Mouse (Mus musculus) embryonic facial prominence, embryonic 10.5 days (tissue): Measurements from ENCODE around the gene Ttyh2. TPM values are rescaled to one million over a fixed set of nuclear protein-coding genes. Genes with fewer than 3 reads are reported as not detected.
"Not testable (repeated sequence)": the region's sequence is repeated elsewhere in the genome, so short reads cannot be mapped to it uniquely, and the experiment has no call there.

ENCODE experiments used
- DNase-seq: peaks from one replicate; pipeline ENCODE4 v3.0.0-alpha.2; 2017; ENCODE audit warnings: low spot score
- H3K27ac ChIP-seq: fragments of 300-500 bp; sonication (generic); replicated peaks from 2 replicates; pipeline ENCODE4 v1.5.1; 2016; ENCODE audit warnings: mild to moderate bottlenecking
- H3K27me3 ChIP-seq: fragments of 300-500 bp; sonication (generic); replicated peaks from 2 replicates; pipeline ENCODE4 v1.6.1; 2016; ENCODE audit warnings: low read depth, mild to moderate bottlenecking; ENCODE audit not compliant: poor library complexity, severe bottlenecking
- H3K36me3 ChIP-seq: fragments of 300-500 bp; sonication (generic); replicated peaks from 2 replicates; pipeline ENCODE4 v1.6.1; 2016; ENCODE audit warnings: mild to moderate bottlenecking, moderate library complexity
- H3K4me1 ChIP-seq: fragments of 300-500 bp; sonication (generic); 2 replicates; pipeline ENCODE4 v1.6.1; 2016
- H3K4me3 ChIP-seq: fragments of 300-500 bp; sonication (generic); 2 replicates; pipeline ENCODE4 v1.5.1; 2016; ENCODE audit warnings: mild to moderate bottlenecking, moderate library complexity
- H3K9me3 ChIP-seq: fragments of 300-500 bp; sonication (generic); 2 replicates; pipeline ENCODE4 v1.6.1; 2016; ENCODE audit warnings: mild to moderate bottlenecking
- WGBS: fragments of 180-500 bp; shearing (Covaris S2); methylation state at CpG from one replicate; pipeline ENCODE4 v1.1.7; 2016; 5-methylcytosine and 5-hydroxymethylcytosine counted together
- polyA plus RNA-seq: library from polyadenylated mRNA; unstranded; fragments of >200 nt; fragmentation: Nextera tagmentation; extraction: Ambion mirVana; gene quantifications from 2 replicates; pipeline ENCODE4 v1.2.1, GENCODE M21; 2016

Ttyh2 gene
- polyA plus RNA-seq, 1 experiment from 2014 or later: 16.1 TPM

DNA sequence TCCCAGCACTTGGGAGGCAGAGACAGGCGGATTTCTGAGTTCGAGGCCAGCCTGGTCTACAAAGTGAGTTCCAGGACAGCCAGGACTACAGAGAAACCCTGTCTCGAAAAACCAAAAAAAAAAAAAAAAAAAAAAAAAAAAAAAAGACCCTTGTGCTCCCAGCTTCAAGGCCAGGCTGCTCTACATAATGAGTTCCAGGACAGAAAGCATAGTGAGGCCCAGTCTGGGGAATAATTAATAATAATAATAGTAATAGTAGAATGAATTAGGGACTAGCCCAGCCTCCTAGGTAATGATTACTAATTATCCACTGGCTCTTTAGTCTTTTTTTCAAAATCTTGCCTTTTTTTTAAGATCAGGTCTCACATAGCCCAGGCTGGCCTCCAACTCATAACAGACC lies 435 bp upstream of the Ttyh2 start:
- Histone ChIP-seq H3K4me1 (peaks cover 62% of the 10 kb centered on the region), H3K4me3 (peak overlapping the region; percentile 75), H3K27me3 (peaks cover 17% of the 10 kb centered on the region), H3K36me3 (peaks cover 48% of the 10 kb centered on the region)
- not testable (repeated sequence) for DNase-seq, H3K27ac ChIP-seq, H3K9me3 ChIP-seq
- 88% methylated on average over 2 of the region's 3 CpGs for WGBS

DNA sequence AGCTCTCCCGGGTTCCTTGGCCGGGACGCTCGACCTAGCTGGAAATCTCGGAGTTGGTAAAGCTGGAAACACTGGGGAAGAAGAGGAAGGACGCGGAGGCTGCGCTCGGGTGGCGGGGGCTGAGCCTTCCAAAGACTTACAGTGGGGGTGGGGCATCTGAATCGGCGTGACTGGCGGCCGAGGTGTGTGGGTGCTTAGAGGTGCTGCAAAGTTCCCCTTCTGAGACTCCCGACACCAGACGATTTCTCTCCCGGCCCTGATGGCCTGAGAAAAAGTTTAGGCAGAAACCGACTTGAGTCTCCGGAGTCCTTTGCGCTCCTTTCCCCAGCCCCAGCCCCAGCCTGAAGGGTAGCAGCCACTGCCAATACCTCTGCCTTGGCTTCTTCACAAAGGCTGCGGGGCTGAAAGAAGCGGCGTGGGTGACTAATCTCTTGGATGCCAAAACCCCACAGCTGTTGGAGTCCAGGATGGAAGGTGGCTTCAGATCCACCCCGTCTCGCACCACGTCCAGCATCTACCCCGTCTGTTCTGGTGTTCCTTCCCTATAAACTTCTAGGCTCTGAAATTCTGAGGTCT lies 683 bp downstream of the Ttyh2 start:
- peaks cover 62% of the 10 kb centered on the region for H3K4me1 ChIP-seq
- peak overlapping the region; percentile 75 for H3K4me3 ChIP-seq
- H3K9me3 ChIP-seq: no peaks in the 10 kb centered on the region
- H3K27me3 ChIP-seq: peaks cover 17% of the 10 kb centered on the region
- H3K27ac ChIP-seq: peak overlapping the region; percentile 77
- WGBS: 2% methylated on average over 27 of the region's 27 CpGs
- no peak for DNase-seq
- peaks cover 37% of the 10 kb centered on the region for H3K36me3 ChIP-seq

- H3K4me3 ChIP-seq: peak overlapping the region; percentile 75
- WGBS: 8% methylated on average over 14 of the region's 14 CpGs
- no peak for DNase-seq
- H3K27ac ChIP-seq: peak overlapping the region; percentile 77
- H3K4me1 ChIP-seq: peaks cover 63% of the 10 kb centered on the region
- peaks cover 32% of the 10 kb centered on the region for H3K36me3 ChIP-seq
- no peaks in the 10 kb centered on the region for H3K9me3 ChIP-seq
- peaks cover 17% of the 10 kb centered on the region for H3K27me3 ChIP-seq
Measured at GRCm38 (mm10) chr11:114676431-114676830, 1.2 kb downstream of the Ttyh2 start.

GRCm38 (mm10) chr11:114676896-114677530 lies 1.8 kb downstream of the Ttyh2 start:
- Histone ChIP-seq H3K4me3 (peak overlapping the region; percentile 75), H3K4me1 (peaks cover 63% of the 10 kb centered on the region), H3K36me3 (peaks cover 26% of the 10 kb centered on the region), H3K9me3 (no peaks in the 10 kb centered on the region), H3K27me3 (peaks cover 17% of the 10 kb centered on the region), H3K27ac (peak overlapping the region; percentile 77)
- WGBS: 37% methylated on average over 9 of the region's 9 CpGs
- DNase-seq: no peak

DNA sequence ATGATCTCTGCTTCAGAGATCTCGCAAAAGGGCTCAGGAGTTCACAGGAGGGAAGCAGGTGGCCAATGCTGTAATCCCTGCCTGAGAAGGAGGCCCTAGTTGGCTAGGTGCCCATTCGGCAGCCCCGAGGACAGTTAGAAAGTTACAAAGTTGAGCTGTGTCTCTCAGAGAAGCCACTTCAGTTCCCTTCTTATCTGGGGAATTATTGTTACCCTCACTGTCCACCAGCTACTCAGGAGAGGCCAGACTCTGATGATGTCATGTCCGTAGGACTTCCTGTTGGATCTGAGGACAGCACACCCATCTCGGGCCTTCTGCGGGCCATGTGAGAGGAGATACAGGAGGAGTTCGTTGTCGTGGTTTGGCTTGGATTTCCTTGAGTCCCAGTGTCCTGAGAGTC lies 4.4 kb downstream of the Ttyh2 start:
- peaks cover 61% of the 10 kb centered on the region for H3K4me1 ChIP-seq

GRCm38 (mm10) chr11:114680291-114680690 lies 5.1 kb downstream of the Ttyh2 start:
- DNase-seq: no peak
- Histone ChIP-seq H3K36me3 (peaks cover 3% of the 10 kb centered on the region; the same call in 1 of the 2 replicates), H3K9me3 (no peaks in the 10 kb centered on the region), H3K4me3 (0 out of 2 replicates have a peak overlapping the region, but pooled peaks have one; percentile 14), H3K27ac (no peak overlapping the region), H3K4me1 (peaks cover 63% of the 10 kb centered on the region), H3K27me3 (peaks cover 17% of the 10 kb centered on the region)
- 70% methylated on average over 10 of the region's 10 CpGs for WGBS

More for the DNA sequence above, 4.4 kb downstream of the Ttyh2 start:
- no peak overlapping the region for H3K4me3 ChIP-seq
- WGBS: 81% methylated on average over 8 of the region's 8 CpGs
- H3K27ac ChIP-seq: no peak overlapping the region
- DNase-seq: no peak
- H3K27me3 ChIP-seq: peaks cover 17% of the 10 kb centered on the region
- no peaks in the 10 kb centered on the region for H3K9me3 ChIP-seq
- peaks cover 3% of the 10 kb centered on the region for H3K36me3 ChIP-seq

DNA sequence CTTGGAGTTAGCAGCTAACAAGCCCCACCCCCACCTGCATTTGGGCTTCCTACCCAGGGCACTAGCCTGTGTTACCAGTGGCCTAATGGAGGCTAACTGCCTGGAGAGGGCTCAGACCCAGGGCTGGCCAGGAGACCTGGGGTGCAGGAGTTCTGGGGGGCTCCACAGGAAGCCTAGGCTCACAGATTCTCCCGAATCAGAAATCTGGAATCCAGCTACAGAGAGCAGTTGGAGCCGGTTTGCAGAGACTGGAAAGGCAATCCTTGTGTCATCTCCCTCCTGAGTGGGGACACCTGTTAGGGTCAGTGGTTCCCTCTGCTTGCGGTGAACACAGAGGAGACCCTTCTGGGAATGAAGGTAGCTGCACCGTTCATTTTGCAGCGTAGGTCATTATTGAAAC lies 5.8 kb downstream of the Ttyh2 start:
- WGBS: 46% methylated on average over 5 of the region's 5 CpGs
- no peak overlapping the region for H3K4me3 ChIP-seq
- DNase-seq: no peak
- peaks cover 3% of the 10 kb centered on the region; the same call in 1 of the 2 replicates for H3K36me3 ChIP-seq
- H3K4me1 ChIP-seq: peaks cover 61% of the 10 kb centered on the region
- peaks cover 16% of the 10 kb centered on the region for H3K27me3 ChIP-seq
- no peak overlapping the region for H3K27ac ChIP-seq
- H3K9me3 ChIP-seq: no peaks in the 10 kb centered on the region

- Histone ChIP-seq H3K36me3 (peaks cover 10% of the 10 kb centered on the region), H3K27ac (no peak overlapping the region), H3K27me3 (peaks cover 3% of the 10 kb centered on the region), H3K4me1 (peaks cover 57% of the 10 kb centered on the region), H3K9me3 (no peaks in the 10 kb centered on the region), H3K4me3 (no peak overlapping the region)
- DNase-seq: no peak
- 94% methylated on average over 13 of the region's 13 CpGs for WGBS
Measured at GRCm38 (mm10) chr11:114682321-114682900, 7.2 kb downstream of the Ttyh2 start.

GRCm38 (mm10) chr11:114683029-114683721 lies 7.9 kb downstream of the Ttyh2 start:
- no peaks in the 10 kb centered on the region for H3K9me3 ChIP-seq
- H3K4me1 ChIP-seq: peaks cover 61% of the 10 kb centered on the region
- WGBS: 92% methylated on average over 10 of the region's 10 CpGs
- no peak for DNase-seq
- peaks cover 10% of the 10 kb centered on the region for H3K36me3 ChIP-seq
- no peak overlapping the region for H3K4me3 ChIP-seq
- H3K27me3 ChIP-seq: no peaks in the 10 kb centered on the region
- H3K27ac ChIP-seq: no peak overlapping the region

- Histone ChIP-seq H3K9me3 (no peaks in the 10 kb centered on the region), H3K36me3 (peaks cover 10% of the 10 kb centered on the region), H3K4me1 (peaks cover 61% of the 10 kb centered on the region), H3K27ac (peak overlapping the region; percentile 75), H3K4me3 (0 out of 2 replicates have a peak overlapping the region, but pooled peaks have one; percentile 22), H3K27me3 (no peaks in the 10 kb centered on the region)
- 73% methylated on average over 20 of the region's 20 CpGs for WGBS
- no peak for DNase-seq
Measured at GRCm38 (mm10) chr11:114683722-114684621, 8.7 kb downstream of the Ttyh2 start.

DNA sequence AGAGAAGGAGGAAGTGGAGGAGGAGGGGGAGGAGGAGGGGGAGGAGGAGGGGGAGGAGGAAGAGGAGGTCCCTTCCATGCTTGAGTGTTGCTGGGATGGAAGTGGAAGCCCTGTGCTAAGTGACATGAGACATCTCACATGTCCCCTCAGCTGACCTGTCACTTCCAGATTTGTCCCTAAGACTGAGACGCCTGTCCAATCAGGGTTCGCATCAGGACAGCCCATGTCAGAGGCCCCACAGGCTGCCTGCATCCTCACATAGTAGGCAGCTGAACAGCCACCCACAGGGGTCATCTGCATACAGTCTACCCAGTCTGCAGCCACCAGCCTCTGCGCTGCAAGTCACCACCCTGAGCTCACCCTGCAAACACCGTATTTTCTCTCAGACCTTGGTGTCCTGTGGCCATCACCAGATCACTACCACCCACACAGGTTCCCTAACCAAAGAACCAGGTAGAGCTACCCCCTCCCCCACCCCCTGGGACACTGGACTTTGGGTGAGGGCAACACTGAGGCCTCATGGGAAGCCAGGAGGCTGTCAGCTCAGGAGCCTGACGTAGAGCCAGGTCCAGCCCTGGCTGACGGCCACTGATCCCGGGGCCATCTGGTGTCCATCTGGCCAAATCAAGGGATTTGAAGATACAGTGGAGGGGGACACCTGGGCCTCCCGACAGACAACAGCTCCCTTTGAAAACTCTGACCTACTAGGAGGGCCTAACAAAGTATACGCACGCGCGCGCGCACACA lies 9.6 kb downstream of the Ttyh2 start:
- Histone ChIP-seq H3K36me3 (peaks cover 12% of the 10 kb centered on the region), H3K9me3 (no peaks in the 10 kb centered on the region), H3K27me3 (no peaks in the 10 kb centered on the region), H3K4me1 (peaks cover 55% of the 10 kb centered on the region), H3K4me3 (0 out of 2 replicates have a peak overlapping the region, but pooled peaks have one; percentile 22), H3K27ac (peak overlapping the region; percentile 75)
- whole genome bisulfite sequencing: 63% methylated on average over 14 of the region's 14 CpGs
- DNase-seq: peak; percentile 57
